Mouse (Mus musculus) midbrain, embryonic 14.5 days (tissue): ENCODE measurements at regions not wholly inside any gene's neighbourhood (a gene's known extent, or its start where the extent isn't known, plus 50 kb on each side); places are given as distances from the start of the nearest gene placed in this dataset.

Experiments used
- ATAC-seq: fragments of 200-750 bp; cut with Nextera tagmentation; 2 replicates; pipeline ENCODE4 v1.8.0; 2017; ENCODE audit warnings: moderate number of reproducible peaks, moderate library complexity; ENCODE audit not compliant: low FRiP score, low TSS enrichment
- DNase-seq: peaks from one replicate; pipeline ENCODE4 v3.0.0-alpha.2; 2015
- H3K27ac ChIP-seq: fragments of 300-500 bp; sonication (generic); replicated peaks from 2 replicates; pipeline ENCODE4 v1.5.1; 2014; ENCODE audit warnings: mild to moderate bottlenecking, low read depth, low read length, moderate library complexity
- H3K27me3 ChIP-seq: fragments of 300-500 bp; sonication (generic); 2 replicates; pipeline ENCODE4 v1.6.1; 2014; ENCODE audit warnings: low read length, control low read depth, mixed read lengths; ENCODE audit not compliant: control insufficient read depth, insufficient read depth
- H3K36me3 ChIP-seq: fragments of 300-500 bp; sonication (generic); 2 replicates; pipeline ENCODE4 v1.6.1; 2014; ENCODE audit warnings: low read length, control low read depth; ENCODE audit not compliant: control insufficient read depth, insufficient read depth
- H3K4me1 ChIP-seq: fragments of 300-500 bp; sonication (generic); 2 replicates; pipeline ENCODE4 v1.6.1; 2014; ENCODE audit warnings: mild to moderate bottlenecking, antibody characterized with exemption, low read length, control low read depth; ENCODE audit not compliant: control insufficient read depth, insufficient read depth
- H3K4me2 ChIP-seq: fragments of 300-500 bp; sonication (generic); 2 replicates; pipeline ENCODE4 v1.6.1; 2014; ENCODE audit warnings: mild to moderate bottlenecking, low read length, moderate library complexity
- H3K4me3 ChIP-seq: fragments of 300-500 bp; sonication (generic); replicated peaks from 2 replicates; pipeline ENCODE4 v1.5.1; 2014; ENCODE audit warnings: low read depth, low read length
- H3K9ac ChIP-seq: fragments of 300-500 bp; sonication (generic); replicated peaks from 2 replicates; pipeline ENCODE4 v1.6.1; 2014; ENCODE audit warnings: mild to moderate bottlenecking, low read length, moderate library complexity
- H3K9me3 ChIP-seq: fragments of 300-500 bp; sonication (generic); 2 replicates; pipeline ENCODE4 v1.6.1; 2016; ENCODE audit warnings: low read length, control low read depth, mixed read lengths; ENCODE audit not compliant: control insufficient read depth
- WGBS: fragments of 180-500 bp; shearing (Covaris S2); extraction: QIAGEN DNeasy Blood & Tissue Kit; methylation state at CpG from one replicate; pipeline ENCODE4 v1.1.7; 2014; 5-methylcytosine and 5-hydroxymethylcytosine counted together

- Histone ChIP-seq H3K4me3 (no peak overlapping the region), H3K27ac (no peak overlapping the region), H3K4me1 (no peaks in the 10 kb centered on the region), H3K27me3 (no peaks in the 10 kb centered on the region), H3K9ac (no peak overlapping the region), H3K4me2 (no peak overlapping the region), H3K36me3 (no peaks in the 10 kb centered on the region), H3K9me3 (no peaks in the 10 kb centered on the region)
- ATAC-seq = no peak
- WGBS = 56% methylated on average over 13 of the region's 13 CpGs
- no peak for DNase-seq
Observed at GRCm38 (mm10) chr9:32834751-32835625, 199.0 kb downstream of the Ets1 start.

- H3K9me3 ChIP-seq = no peaks in the 10 kb centered on the region
- H3K4me3 ChIP-seq = no peak overlapping the region
- H3K27ac ChIP-seq = no peak overlapping the region
- WGBS = 29% methylated on average over 4 of the region's 4 CpGs
- no peak overlapping the region for H3K4me2 ChIP-seq
- ATAC-seq = no peak
- H3K36me3 ChIP-seq = no peaks in the 10 kb centered on the region
- H3K4me1 ChIP-seq = no peaks in the 10 kb centered on the region
- H3K9ac ChIP-seq = no peak overlapping the region
- H3K27me3 ChIP-seq = no peaks in the 10 kb centered on the region
- no peak for DNase-seq
Observed at GRCm38 (mm10) chr9:32835626-32835971, 199.6 kb downstream of the Ets1 start.

- Histone ChIP-seq H3K4me3 (no peak overlapping the region), H3K9me3 (no peaks in the 10 kb centered on the region), H3K4me1 (no peaks in the 10 kb centered on the region), H3K4me2 (no peak overlapping the region), H3K36me3 (no peaks in the 10 kb centered on the region), H3K27ac (no peak overlapping the region), H3K27me3 (no peaks in the 10 kb centered on the region), H3K9ac (no peak overlapping the region)
- no peak for ATAC-seq
- DNase-seq = no peak
- 64% methylated on average over 5 of the region's 5 CpGs for WGBS
Observed at GRCm38 (mm10) chr9:32836371-32836770, 200.3 kb downstream of the Ets1 start.

GRCm38 (mm10) chr9:32847361-32847760 is 211.3 kb downstream of the Ets1 start:
- Histone ChIP-seq H3K36me3 (no peaks in the 10 kb centered on the region), H3K9ac (no peak overlapping the region), H3K27me3 (no peaks in the 10 kb centered on the region), H3K4me2 (no peak overlapping the region), H3K4me1 (no peaks in the 10 kb centered on the region), H3K27ac (no peak overlapping the region), H3K4me3 (no peak overlapping the region), H3K9me3 (no peaks in the 10 kb centered on the region)
- DNase-seq (no peak), ATAC-seq (no peak)
- 93% methylated on average over 2 of the region's 2 CpGs for WGBS

- H3K27me3 ChIP-seq = no peaks in the 10 kb centered on the region
- no peaks in the 10 kb centered on the region for H3K9me3 ChIP-seq
- no peak overlapping the region for H3K4me3 ChIP-seq
- H3K4me1 ChIP-seq = no peaks in the 10 kb centered on the region
- no peak overlapping the region for H3K4me2 ChIP-seq
- H3K27ac ChIP-seq = no peak overlapping the region
- DNase-seq = no peak
- WGBS = 83% methylated on average over 3 of the region's 3 CpGs
- H3K36me3 ChIP-seq = no peaks in the 10 kb centered on the region
- H3K9ac ChIP-seq = no peak overlapping the region
- ATAC-seq = no peak
Observed at GRCm38 (mm10) chr9:32852282-32852681, 216.3 kb downstream of the Ets1 start.

- 82% methylated on average over 5 of the region's 5 CpGs for WGBS
- ATAC-seq (no peak), DNase-seq (no peak)
- H3K4me1 ChIP-seq = no peaks in the 10 kb centered on the region
- H3K27me3 ChIP-seq = no peaks in the 10 kb centered on the region
- H3K27ac ChIP-seq = no peak overlapping the region
- H3K4me2 ChIP-seq = no peak overlapping the region
- H3K4me3 ChIP-seq = no peak overlapping the region
- no peaks in the 10 kb centered on the region for H3K36me3 ChIP-seq
- H3K9me3 ChIP-seq = no peaks in the 10 kb centered on the region
- no peak overlapping the region for H3K9ac ChIP-seq
Observed at GRCm38 (mm10) chr9:32863286-32863685, 227.3 kb downstream of the Ets1 start.

GRCm38 (mm10) chr9:32868936-32869335 is 232.9 kb downstream of the Ets1 start:
- no peaks in the 10 kb centered on the region for H3K27me3 ChIP-seq
- H3K9ac ChIP-seq = no peak overlapping the region
- no peak overlapping the region for H3K4me2 ChIP-seq
- no peak for DNase-seq
- H3K9me3 ChIP-seq = no peaks in the 10 kb centered on the region
- WGBS = 94% methylated on average over 8 of the region's 8 CpGs
- no peaks in the 10 kb centered on the region for H3K4me1 ChIP-seq
- no peak overlapping the region for H3K4me3 ChIP-seq
- no peak for ATAC-seq
- no peaks in the 10 kb centered on the region for H3K36me3 ChIP-seq
- H3K27ac ChIP-seq = no peak overlapping the region

- Histone ChIP-seq H3K9me3 (no peaks in the 10 kb centered on the region), H3K27me3 (no peaks in the 10 kb centered on the region), H3K36me3 (no peaks in the 10 kb centered on the region), H3K4me2 (no peak overlapping the region), H3K4me3 (no peak overlapping the region), H3K9ac (no peak overlapping the region), H3K27ac (no peak overlapping the region), H3K4me1 (no peaks in the 10 kb centered on the region)
- WGBS = 70% methylated on average over 6 of the region's 6 CpGs
- DNase-seq (peak; percentile 9), ATAC-seq (no peak)
Observed at GRCm38 (mm10) chr9:32874306-32874875, 238.4 kb downstream of the Ets1 start.
